Mouse (Mus musculus) gastrocnemius, postnatal 10 days (tissue): Measurements from ENCODE around the gene Cep131. TPM values are rescaled to one million over a fixed set of nuclear protein-coding genes. Genes with fewer than 3 reads are reported as not detected.
A peak's percentile ranks its signal among the peaks of the same experiment; 100 is the strongest.

Experiments
- DNase-seq: peaks from one replicate; pipeline ENCODE4 v3.0.0; 2021; ENCODE audit warnings: mixed read lengths
- total RNA-seq, 2 experiments: library from RNA; stranded (reverse); gene quantifications; 2 replicates each; pipeline ENCODE4 v1.2.3; 2021

The Cep131 gene
- total RNA-seq, 2 experiments from 2014 or later = 9.9 to 11.4 TPM

- peak; percentile 93 for DNase-seq
Measured at GRCm38 (mm10) chr11:120098588-120099511, 12.2 kb upstream of the Cep131 start, which contains the start of the genes Tepsin and Ndufaf8. Gene Tepsin, minus strand, starts transcription at chr11:120098731. Gene Ndufaf8, plus strand, starts transcription at chr11:120098928.

GRCm38 (mm10) chr11:120092817-120093591 lies 6.4 kb upstream of the Cep131 start:
- no peak for DNase-seq

- no peak for DNase-seq
Measured at GRCm38 (mm10) chr11:120090661-120091060, 4.0 kb upstream of the Cep131 start.

- DNase-seq = peak; percentile 57
Measured at GRCm38 (mm10) chr11:120085891-120086627, 568 bp downstream of the Cep131 start.

- no peak for DNase-seq
Measured at GRCm38 (mm10) chr11:120080282-120080681, 6.3 kb downstream of the Cep131 start.

GRCm38 (mm10) chr11:120076191-120076590 lies 10.4 kb downstream of the Cep131 start:
- DNase-seq = no peak

GRCm38 (mm10) chr11:120072986-120073647 lies 13.5 kb downstream of the Cep131 start:
- DNase-seq = no peak

- DNase-seq = no peak
Measured at GRCm38 (mm10) chr11:120071731-120072320, 14.8 kb downstream of the Cep131 start.

GRCm38 (mm10) chr11:120071065-120071464 lies 15.6 kb downstream of the Cep131 start:
- no peak for DNase-seq

GRCm38 (mm10) chr11:120070286-120070930 lies 16.2 kb downstream of the Cep131 start:
- no peak for DNase-seq

- DNase-seq = no peak
Measured at GRCm38 (mm10) chr11:120069261-120069660, 17.4 kb downstream of the Cep131 start.

GRCm38 (mm10) chr11:120067834-120068233 lies 18.8 kb downstream of the Cep131 start:
- no peak for DNase-seq

- DNase-seq = peak; percentile 75
Measured at GRCm38 (mm10) chr11:120065291-120065690, 21.3 kb downstream of the Cep131 start.

GRCm38 (mm10) chr11:120064668-120065040 lies 22.0 kb downstream of the Cep131 start:
- no peak for DNase-seq

GRCm38 (mm10) chr11:120064006-120064667 lies 22.5 kb downstream of the Cep131 start:
- DNase-seq = no peak

GRCm38 (mm10) chr11:120063326-120063725 lies 23.3 kb downstream of the Cep131 start:
- DNase-seq = no peak

GRCm38 (mm10) chr11:120060634-120061033 lies 26.0 kb downstream of the Cep131 start:
- no peak for DNase-seq

- no peak for DNase-seq
Measured at GRCm38 (mm10) chr11:120055953-120056732, 30.5 kb downstream of the Cep131 start.

- no peak for DNase-seq
Measured at GRCm38 (mm10) chr11:120053846-120054245, 32.8 kb downstream of the Cep131 start.
